Mouse (Mus musculus) kidney, embryonic 14.5 days (tissue): ENCODE data around the gene Rapgef4. TPM values are rescaled to one million over a fixed set of nuclear protein-coding genes. Genes with fewer than 3 reads are reported as not detected.

Source experiments
- ATAC-seq: fragments of 200-750 bp; cut with Nextera tagmentation; 2 replicates; pipeline ENCODE4 v1.8.0; 2017; ENCODE audit warnings: moderate number of reproducible peaks, mild to moderate bottlenecking, moderate TSS enrichment, moderate library complexity; ENCODE audit not compliant: low FRiP score, low TSS enrichment
- H3K27ac ChIP-seq: fragments of 300-500 bp; sonication (generic); 2 replicates; pipeline ENCODE4 v1.5.1; 2014; ENCODE audit warnings: low read depth, mild to moderate bottlenecking, low read length, moderate library complexity, mixed read lengths
- H3K27me3 ChIP-seq: fragments of 300-500 bp; sonication (generic); 2 replicates; pipeline ENCODE4 v1.6.1; 2014; ENCODE audit warnings: mild to moderate bottlenecking, low read length; ENCODE audit not compliant: control insufficient read depth, insufficient read depth
- H3K36me3 ChIP-seq: fragments of 300-500 bp; sonication (generic); 2 replicates; pipeline ENCODE4 v1.6.1; 2014; ENCODE audit warnings: low read length, mixed read lengths; ENCODE audit not compliant: control insufficient read depth, insufficient read depth
- H3K4me1 ChIP-seq: fragments of 300-500 bp; sonication (generic); 2 replicates; pipeline ENCODE4 v1.6.1; 2014; ENCODE audit warnings: low read length, mixed read lengths; ENCODE audit not compliant: control insufficient read depth, insufficient read depth
- H3K4me2 ChIP-seq: fragments of 300-500 bp; sonication (generic); replicated peaks from 2 replicates; pipeline ENCODE4 v1.6.1; 2014; ENCODE audit warnings: low read depth, mild to moderate bottlenecking, low read length
- H3K4me3 ChIP-seq: fragments of 300-500 bp; sonication (generic); 2 replicates; pipeline ENCODE4 v1.5.1; 2014; ENCODE audit warnings: mild to moderate bottlenecking, low read length
- H3K9ac ChIP-seq: fragments of 300-500 bp; sonication (generic); 2 replicates; pipeline ENCODE4 v1.6.1; 2014; ENCODE audit warnings: low read depth, mild to moderate bottlenecking, low read length, moderate library complexity
- H3K9me3 ChIP-seq: fragments of 300-500 bp; sonication (generic); 2 replicates; pipeline ENCODE4 v1.6.1; 2016; ENCODE audit warnings: low read length; ENCODE audit not compliant: control insufficient read depth
- whole genome bisulfite sequencing: fragments of 180-500 bp; shearing (Covaris S2); extraction: QIAGEN DNeasy Blood & Tissue Kit; methylation state at CpG from one replicate; pipeline ENCODE4 v1.1.7; 2014; 5-methylcytosine and 5-hydroxymethylcytosine counted together
- polyA plus RNA-seq: library from polyadenylated mRNA; unstranded; fragments of >200 nt; fragmentation: Nextera tagmentation; extraction: Ambion mirVana; gene quantifications from 2 replicates; pipeline ENCODE4 v1.2.1, GENCODE M21; 2014

Rapgef4 gene
- polyA plus RNA-seq, 1 experiment from 2014 or later, result 4.2 TPM

DNA sequence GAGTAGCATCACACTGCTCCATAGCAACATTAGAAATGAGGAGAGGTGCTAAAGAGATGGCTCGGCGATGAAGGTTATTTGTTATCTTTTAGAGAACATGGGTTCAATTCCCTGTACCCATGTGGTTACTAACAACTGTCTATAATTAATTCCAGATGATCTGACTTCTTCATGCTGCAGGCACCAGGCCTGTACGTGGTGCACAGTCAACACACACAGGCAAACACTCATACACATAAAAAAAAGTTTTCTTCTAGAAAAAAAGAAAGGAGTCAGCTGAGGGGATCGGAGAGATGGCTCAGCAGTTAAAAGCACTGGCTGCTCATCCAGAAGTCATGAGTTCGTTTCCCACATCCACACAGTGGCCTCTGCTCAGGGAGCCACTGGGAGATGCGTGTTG is 314.0 kb downstream of the Rapgef4 start:
- 91% methylated on average over 6 of the region's 6 CpGs for WGBS

DNA sequence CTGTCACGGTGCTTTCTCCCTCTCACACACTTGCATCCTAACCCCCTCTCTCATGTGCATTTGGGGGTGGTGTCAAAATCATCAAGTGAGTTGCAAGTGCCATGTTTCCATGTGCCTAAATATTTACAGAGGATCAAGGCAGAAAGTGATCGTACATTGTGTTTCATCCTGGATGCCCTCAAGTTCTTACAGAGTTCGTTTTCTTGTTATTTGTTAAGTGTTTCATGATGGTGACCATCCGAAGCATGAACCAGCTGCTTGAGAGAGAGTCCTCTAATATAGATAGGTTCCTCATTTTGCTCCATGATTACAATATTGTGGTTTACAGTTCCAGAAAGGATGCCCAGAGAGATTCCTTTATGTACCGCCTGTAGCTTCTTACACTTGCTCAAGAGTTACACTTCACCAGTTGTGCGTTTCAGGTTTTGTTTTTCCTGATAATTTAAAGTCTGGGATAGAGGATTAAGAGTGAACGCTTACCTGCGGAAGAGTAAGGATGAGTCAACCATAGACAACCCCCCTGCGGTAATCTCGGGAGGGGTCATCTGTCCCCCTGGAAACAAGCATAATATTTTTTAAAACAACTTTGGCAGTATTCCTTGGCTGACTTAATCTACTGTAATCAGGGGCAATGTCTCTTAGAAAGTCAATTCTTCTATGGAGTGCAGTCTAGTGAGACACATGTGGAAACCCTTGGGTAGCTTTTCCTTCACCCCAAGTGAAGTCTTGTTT is 316.1 kb downstream of the Rapgef4 start:
- H3K4me2 ChIP-seq, result no peak overlapping the region
- H3K9me3 ChIP-seq, result no peaks in the 10 kb centered on the region; the same call in 1 of the 2 replicates
- H3K27me3 ChIP-seq, result no peaks in the 10 kb centered on the region
- 0 out of 2 replicates have a peak, but pooled peaks cover 4% of the 10 kb centered on the region for H3K4me1 ChIP-seq
- H3K4me3 ChIP-seq, result no peak overlapping the region
- 75% methylated on average over 10 of the region's 10 CpGs for WGBS
- no peak overlapping the region for H3K9ac ChIP-seq
- no peak overlapping the region for H3K27ac ChIP-seq
- H3K36me3 ChIP-seq, result no peaks in the 10 kb centered on the region; the same call in 1 of the 2 replicates
- no peak for ATAC-seq

More for the DNA sequence above, 314.0 kb downstream of the Rapgef4 start:
- Histone ChIP-seq H3K9me3 (no peaks in the 10 kb centered on the region; the same call in 1 of the 2 replicates), H3K27ac (no peak overlapping the region), H3K4me2 (no peak overlapping the region), H3K4me3 (no peak overlapping the region), H3K36me3 (no peaks in the 10 kb centered on the region; the same call in 1 of the 2 replicates), H3K27me3 (no peaks in the 10 kb centered on the region), H3K4me1 (0 out of 2 replicates have a peak, but pooled peaks cover 4% of the 10 kb centered on the region), H3K9ac (no peak overlapping the region)
- no peak for ATAC-seq

DNA sequence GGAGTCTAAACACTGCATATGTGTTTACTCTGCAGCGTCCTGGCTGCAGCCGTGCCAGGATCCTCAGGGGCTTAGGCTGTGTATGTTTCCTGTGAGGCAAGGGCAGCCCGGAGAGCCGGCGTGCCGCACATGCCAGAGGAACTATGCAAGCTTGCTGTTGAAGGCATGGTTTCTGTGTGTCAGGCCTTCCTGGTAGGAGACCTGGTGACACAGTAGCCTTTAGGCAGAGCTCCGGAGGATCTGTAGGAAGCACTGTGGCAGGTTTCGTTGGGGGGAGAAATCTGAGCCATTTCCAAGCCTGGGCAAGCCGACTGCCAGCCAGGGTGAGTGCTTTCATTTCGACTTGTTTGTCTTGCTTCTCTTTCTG is 316.7 kb downstream of the Rapgef4 start:
- WGBS, result 58% methylated on average over 10 of the region's 10 CpGs
- no peaks in the 10 kb centered on the region for H3K27me3 ChIP-seq
- 0 out of 2 replicates have a peak, but pooled peaks cover 4% of the 10 kb centered on the region for H3K4me1 ChIP-seq
- H3K36me3 ChIP-seq, result no peaks in the 10 kb centered on the region; the same call in 1 of the 2 replicates
- H3K9me3 ChIP-seq, result no peaks in the 10 kb centered on the region; the same call in 1 of the 2 replicates
- H3K9ac ChIP-seq, result no peak overlapping the region
- no peak overlapping the region for H3K27ac ChIP-seq
- no peak overlapping the region for H3K4me2 ChIP-seq
- H3K4me3 ChIP-seq, result no peak overlapping the region
- no peak for ATAC-seq

DNA sequence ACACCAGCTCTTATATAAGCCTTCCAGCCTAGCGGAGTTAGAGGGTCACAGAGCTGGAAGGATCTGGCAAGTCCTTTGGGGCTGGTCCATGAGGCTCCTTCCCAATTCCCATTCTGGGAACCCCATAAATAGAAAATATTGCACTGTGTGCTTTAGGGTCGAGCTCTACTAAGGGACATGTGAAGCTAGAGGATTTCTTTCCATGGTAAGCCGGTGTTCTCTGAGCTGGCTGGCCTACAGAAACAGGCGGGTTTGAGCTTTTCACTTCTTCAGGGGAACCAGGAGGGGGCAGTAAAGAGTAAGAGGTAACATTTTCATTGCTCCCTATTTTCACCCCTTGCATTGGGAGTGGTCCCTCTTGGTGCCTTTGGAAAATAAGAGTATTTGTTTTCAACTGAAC is 317.4 kb downstream of the Rapgef4 start:
- no peak for ATAC-seq
- Histone ChIP-seq H3K9me3 (no peaks in the 10 kb centered on the region; the same call in 1 of the 2 replicates), H3K9ac (no peak overlapping the region), H3K4me2 (no peak overlapping the region), H3K27ac (no peak overlapping the region), H3K27me3 (no peaks in the 10 kb centered on the region), H3K4me1 (0 out of 2 replicates have a peak, but pooled peaks cover 4% of the 10 kb centered on the region), H3K4me3 (no peak overlapping the region), H3K36me3 (no peaks in the 10 kb centered on the region; the same call in 1 of the 2 replicates)
- 62% methylated on average over 4 of the region's 4 CpGs for WGBS

DNA sequence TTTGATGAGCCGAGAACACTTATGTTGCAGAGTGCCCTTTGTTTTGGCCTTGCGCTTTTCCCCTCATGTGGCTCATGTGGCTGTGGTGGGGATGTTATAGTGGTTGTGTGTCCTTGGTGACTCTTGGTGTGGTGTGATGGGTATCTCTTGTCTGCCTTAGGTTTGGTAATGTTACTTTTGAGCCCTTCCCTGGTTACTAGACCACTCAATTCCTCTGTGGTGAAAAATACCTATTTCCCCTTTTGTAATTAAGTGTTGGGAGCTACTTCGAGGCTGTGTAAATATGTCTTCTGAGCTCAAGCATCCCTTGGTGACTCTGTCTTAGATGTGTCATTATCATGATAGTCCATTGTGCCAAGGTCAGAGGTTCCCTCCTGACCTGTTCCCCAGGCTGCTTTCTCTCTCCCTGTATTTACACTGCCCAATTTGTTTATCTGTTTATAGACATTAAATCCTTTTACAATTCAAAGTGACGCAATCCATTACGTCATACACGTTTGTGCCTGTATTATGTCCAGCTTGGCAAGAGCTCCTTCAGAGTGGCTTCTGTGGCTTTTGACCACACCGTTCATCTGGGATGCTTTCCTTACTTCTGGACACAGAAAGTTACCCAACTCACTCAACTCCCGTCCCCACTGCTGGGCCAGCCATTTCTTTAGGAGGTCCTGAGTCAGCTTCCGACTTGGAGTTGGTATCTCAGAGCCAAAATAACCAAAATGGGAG is 320.3 kb downstream of the Rapgef4 start:
- 0 out of 2 replicates have a peak, but pooled peaks cover 4% of the 10 kb centered on the region for H3K4me1 ChIP-seq
- no peak overlapping the region for H3K27ac ChIP-seq
- no peaks in the 10 kb centered on the region for H3K27me3 ChIP-seq
- WGBS, result 89% methylated on average over 9 of the region's 9 CpGs
- no peaks in the 10 kb centered on the region; the same call in 1 of the 2 replicates for H3K36me3 ChIP-seq
- H3K9me3 ChIP-seq, result no peaks in the 10 kb centered on the region
- no peak overlapping the region for H3K4me3 ChIP-seq
- H3K4me2 ChIP-seq, result no peak overlapping the region
- H3K9ac ChIP-seq, result no peak overlapping the region
- ATAC-seq, result no peak

DNA sequence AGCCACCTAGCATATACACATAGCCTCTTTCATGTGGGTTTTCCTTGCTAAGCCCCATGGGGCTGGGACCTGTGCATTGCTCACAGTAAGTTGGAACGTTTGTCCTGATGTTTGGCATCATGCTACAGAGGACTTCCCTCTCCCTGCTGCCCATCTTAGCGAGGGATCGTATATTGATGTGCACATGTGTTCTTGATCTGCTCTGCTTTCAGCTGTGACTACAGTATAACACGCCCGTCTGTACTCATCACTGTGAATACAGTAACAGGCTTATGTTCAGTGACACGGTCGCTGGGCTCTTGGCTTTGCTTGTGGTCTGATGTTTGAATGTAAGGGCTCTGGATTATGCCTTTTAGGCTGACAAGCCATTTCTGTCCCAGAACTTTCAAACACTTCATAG is 324.7 kb downstream of the Rapgef4 start:
- Histone ChIP-seq H3K9ac (no peak overlapping the region), H3K4me1 (no peaks in the 10 kb centered on the region), H3K27ac (no peak overlapping the region), H3K4me3 (no peak overlapping the region), H3K36me3 (no peaks in the 10 kb centered on the region), H3K27me3 (no peaks in the 10 kb centered on the region), H3K9me3 (no peaks in the 10 kb centered on the region), H3K4me2 (no peak overlapping the region)
- 91% methylated on average over 7 of the region's 7 CpGs for WGBS
- ATAC-seq, result no peak

Other genes with a start within 250 kb of the Rapgef4 start
- 65.6 and 95.8 TPM in 2 replicates for gene Itga6, start 235.6 kb upstream of the Rapgef4 start, polyA plus RNA-seq
- 28.8 and 40.5 TPM in 2 replicates for gene Pdk1, start 108.0 kb upstream of the Rapgef4 start, polyA plus RNA-seq